Mouse (Mus musculus) cortical plate, adult 2 months (tissue): ENCODE data around the gene Arhgap42.

Experiments
- CTCF ChIP-seq: fragments of 200-500 bp; IDR thresholded peaks from 2 replicates; pipeline ENCODE4 v1.5.1; 2011; ENCODE audit warnings: mild to moderate bottlenecking, control low read depth, low read length; ENCODE audit not compliant: insufficient read depth; ENCODE audit errors: extremely low read depth
- POLR2A ChIP-seq: fragments of 200-500 bp; IDR thresholded peaks from 2 replicates; pipeline ENCODE4 v1.6.1; 2011; ENCODE audit warnings: mild to moderate bottlenecking, low read length, control low read depth; ENCODE audit not compliant: insufficient read depth; ENCODE audit errors: extremely low read depth

DNA sequence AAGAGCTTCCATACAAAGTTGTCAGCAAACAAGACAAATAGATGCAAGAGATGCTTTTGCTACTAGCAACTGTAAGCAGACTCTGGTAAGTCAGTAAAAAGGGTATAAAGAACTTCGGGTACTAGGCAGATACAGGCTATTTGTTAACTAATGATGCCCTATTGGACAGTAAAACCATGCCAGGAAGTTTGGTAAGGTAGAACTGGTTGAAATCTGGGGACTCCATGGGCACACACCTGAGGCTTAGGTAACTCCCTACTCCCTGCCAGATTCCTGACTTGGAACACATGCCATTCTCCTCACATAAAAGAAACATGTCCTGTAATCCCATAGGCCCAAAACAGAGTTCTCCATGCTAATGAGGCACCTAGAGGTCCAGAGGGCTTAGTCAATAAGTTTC lies 142.1 kb downstream of the Arhgap42 start:
- TF ChIP-seq CTCF (no peak), POLR2A (no peak)
